Mouse (Mus musculus): ENCODE measurements at regions not wholly inside any gene's neighbourhood (a gene's known extent, or its start where the extent isn't known, plus 50 kb on each side); places are given as distances from the start of the nearest gene placed in this dataset.

GRCm38 (mm10) chr7:115084711-115085380 lies 341.4 kb downstream of the Insc start:
- no peak for DNase-seq

- DNase-seq: no peak
Measured at GRCm38 (mm10) chr7:115086542-115087448, 343.3 kb downstream of the Insc start.

- DNase-seq: no peak
Measured at GRCm38 (mm10) chr7:115092481-115093050, 349.1 kb downstream of the Insc start.

GRCm38 (mm10) chr7:115106041-115106440 lies 362.5 kb downstream of the Insc start:
- no peak for DNase-seq

- DNase-seq: no peak
Measured at GRCm38 (mm10) chr7:115112282-115112681, 368.8 kb downstream of the Insc start.

- no peak for DNase-seq
Measured at GRCm38 (mm10) chr7:115123283-115123682, 379.8 kb downstream of the Insc start.

- no peak for DNase-seq
Measured at GRCm38 (mm10) chr7:115129001-115129400, 385.5 kb downstream of the Insc start.

GRCm38 (mm10) chr7:115131259-115131969 lies 387.9 kb downstream of the Insc start:
- no peak for DNase-seq

- DNase-seq: no peak
Measured at GRCm38 (mm10) chr7:115131970-115132551, 388.6 kb downstream of the Insc start.

GRCm38 (mm10) chr7:115132595-115132994 lies 389.1 kb downstream of the Insc start:
- no peak for DNase-seq

- DNase-seq: no peak
Measured at GRCm38 (mm10) chr7:115134926-115135575, 391.6 kb downstream of the Insc start.

- no peak for DNase-seq
Measured at GRCm38 (mm10) chr7:115140286-115140685, 396.8 kb downstream of the Insc start.

GRCm38 (mm10) chr7:115142163-115142562 lies 398.7 kb downstream of the Insc start:
- DNase-seq: no peak

- DNase-seq: no peak
Measured at GRCm38 (mm10) chr7:115144947-115145346, 401.5 kb downstream of the Insc start.

GRCm38 (mm10) chr7:115147352-115147977 lies 404.0 kb downstream of the Insc start:
- no peak for DNase-seq

- no peak for DNase-seq
Measured at GRCm38 (mm10) chr7:115153291-115153690, 409.8 kb downstream of the Insc start.

GRCm38 (mm10) chr7:115153764-115154509 lies 410.4 kb downstream of the Insc start:
- no peak for DNase-seq

- no peak for DNase-seq
Measured at GRCm38 (mm10) chr7:115170023-115170422, 426.5 kb downstream of the Insc start.

- DNase-seq: no peak
Measured at GRCm38 (mm10) chr7:115170439-115170838, 426.9 kb downstream of the Insc start.

GRCm38 (mm10) chr7:115192482-115192881 lies 449.0 kb downstream of the Insc start:
- no peak for DNase-seq

All from thymus, postnatal 14 days (tissue).